Mouse (Mus musculus): Measurements from ENCODE around the gene Ift43. TPM values are rescaled to one million over a fixed set of nuclear protein-coding genes. Genes with fewer than 3 reads are reported as not detected.

Gene Ift43
- total and polyA plus RNA-seq, 3 experiments: 0.42 to 1.9 TPM; not detected in 1

- H3K4me1 ChIP-seq (ENCODE audit: control insufficient read depth in 1 of 2, insufficient read depth in 2 of 2, low read length in 2 of 2): peaks cover 0 to under 1% of the 10 kb centered on the region in 2 experiments; a peak in 2 of 4 replicates
- no peaks in the 10 kb centered on the region for H3K36me3 ChIP-seq (ENCODE audit: control insufficient read depth in 1 of 2, insufficient read depth in 2 of 2, low read length in 2 of 2)
- H3K79me2 ChIP-seq (ENCODE audit: control insufficient read depth, insufficient read depth, low read length, poor library complexity): no peaks in the 10 kb centered on the region
- no peak overlapping the region for H3K4me3 ChIP-seq (ENCODE audit: control insufficient read depth in 1 of 2, insufficient read depth in 1 of 2, low read depth in 2 of 2, low read length in 2 of 2)
- TF ChIP-seq SIN3A (IDR thresholded peaks at IDR 0.05; ENCODE audit: low read length) (no peak), HCFC1 (IDR thresholded peaks at IDR 0.05; ENCODE audit: low read depth, low read length) (no peak), TAL1 (IDR thresholded peaks at IDR 0.05; ENCODE audit: low read length) (no peak), RCOR1 (IDR thresholded peaks at IDR 0.05; ENCODE audit: low read depth, low read length) (no peak), SMC3 (IDR thresholded peaks at IDR 0.05; ENCODE audit: low read depth, low read length) (no peak), GATA1 (IDR thresholded peaks at IDR 0.05; ENCODE audit: low read depth, low read length) (no peak), CHD2 (IDR thresholded peaks at IDR 0.05; ENCODE audit: low read length) (no peak), MAFK (IDR thresholded peaks at IDR 0.05; ENCODE audit: borderline replicate concordance, low read depth, low read length) (no peak), ZC3H11A (IDR thresholded peaks at IDR 0.05; ENCODE audit: low read depth, low read length) (no peak), USF2 (IDR thresholded peaks at IDR 0.05; ENCODE audit: borderline replicate concordance in 1 of 2, insufficient read depth in 1 of 2, low read depth in 1 of 2, low read length in 2 of 2) (no peak), TBP (IDR thresholded peaks at IDR 0.05; ENCODE audit: low read depth, low read length) (no peak), CTCF (IDR thresholded peaks at IDR 0.05 in 2 of 3, conservative IDR thresholded peaks at IDR 0.05 in 1 of 3; ENCODE audit: control insufficient read depth in 1 of 3, insufficient read depth in 1 of 3, low read depth in 2 of 3, low read length in 3 of 3, poor library complexity in 1 of 3, severe bottlenecking in 1 of 3) (no peak), MXI1 (IDR thresholded peaks at IDR 0.05; ENCODE audit: low read depth, low read length) (no peak), NELFE (IDR thresholded peaks at IDR 0.05; ENCODE audit: low read depth, low read length) (no peak), E2F4 (IDR thresholded peaks at IDR 0.05; ENCODE audit: borderline replicate concordance, low read depth, low read length) (no peak), USF1 (IDR thresholded peaks at IDR 0.05; ENCODE audit: low read depth, low read length) (no peak)
- H3K9ac ChIP-seq (ENCODE audit: control insufficient read depth, low read depth, low read length, poor library complexity, severe bottlenecking): no peak overlapping the region
- H3K27me3 ChIP-seq (ENCODE audit: control insufficient read depth in 1 of 2, insufficient read depth in 2 of 2, low read length in 2 of 2): no peaks in the 10 kb centered on the region
- no peak overlapping the region for H3K27ac ChIP-seq (ENCODE audit: control insufficient read depth, low read depth, low read length)
- no peak for DNase-seq (ENCODE audit: low read depth, low spot score)
- no peaks in the 10 kb centered on the region for H3K9me3 ChIP-seq (replicated peaks; ENCODE audit: insufficient read depth, low read length)
These were observed 45.8 kb upstream of the Ift43 start for GRCm38 (mm10) chr12:86036368-86037166.

- no peaks in the 10 kb centered on the region for H3K27me3 ChIP-seq (ENCODE audit: control insufficient read depth in 1 of 2, insufficient read depth in 2 of 2, low read length in 2 of 2)
- no peak for TF ChIP-seq CTCF (IDR thresholded peaks at IDR 0.05 in 2 of 3, conservative IDR thresholded peaks at IDR 0.05 in 1 of 3; ENCODE audit: control insufficient read depth in 1 of 3, insufficient read depth in 1 of 3, low read depth in 2 of 3, low read length in 3 of 3, poor library complexity in 1 of 3, severe bottlenecking in 1 of 3)
- no peak for TF ChIP-seq UBTF (IDR thresholded peaks at IDR 0.05; ENCODE audit: borderline replicate concordance, insufficient read depth, low read depth, low read length)
- TF ChIP-seq NRF1 (IDR thresholded peaks at IDR 0.05; ENCODE audit: insufficient read depth, low read depth, low read length, poor library complexity, severe bottlenecking): no peak
- TF ChIP-seq ETS1 (IDR thresholded peaks at IDR 0.05; ENCODE audit: low read depth, low read length): no peak
- TF ChIP-seq GABPA (IDR thresholded peaks at IDR 0.05; ENCODE audit: low read depth, low read length): no peak
- TF ChIP-seq TCF12 (IDR thresholded peaks at IDR 0.05; ENCODE audit: low read depth, low read length): no peak
- TF ChIP-seq MYC (IDR thresholded peaks at IDR 0.05; ENCODE audit: low read depth, low read length): no peak
- no peak for TF ChIP-seq ZNF384 (IDR thresholded peaks at IDR 0.05; ENCODE audit: low read depth, low read length)
- no peak for TF ChIP-seq POLR2A (IDR thresholded peaks at IDR 0.05; ENCODE audit: control insufficient read depth in 1 of 2, insufficient read depth in 1 of 2, low read depth in 1 of 2, low read length in 2 of 2, poor library complexity in 1 of 2)
- TF ChIP-seq TAL1 (IDR thresholded peaks at IDR 0.05; ENCODE audit: low read length): no peak
- no peak for TF ChIP-seq RCOR1 (IDR thresholded peaks at IDR 0.05; ENCODE audit: low read depth, low read length)
- no peak for TF ChIP-seq USF2 (IDR thresholded peaks at IDR 0.05; ENCODE audit: borderline replicate concordance in 1 of 2, insufficient read depth in 1 of 2, low read depth in 1 of 2, low read length in 2 of 2)
- no peak for TF ChIP-seq NELFE (IDR thresholded peaks at IDR 0.05; ENCODE audit: low read depth, low read length)
- no peak for TF ChIP-seq SIN3A (IDR thresholded peaks at IDR 0.05; ENCODE audit: low read length)
- TF ChIP-seq CHD2 (IDR thresholded peaks at IDR 0.05; ENCODE audit: low read length): no peak
- no peak for TF ChIP-seq CHD1 (IDR thresholded peaks at IDR 0.05; ENCODE audit: low read depth, low read length)
- no peak for TF ChIP-seq EP300 (IDR thresholded peaks at IDR 0.05; ENCODE audit: low read depth in 1 of 2, low read length in 2 of 2)
- no peak for TF ChIP-seq POLR2AphosphoS2 (IDR thresholded peaks at IDR 0.05; ENCODE audit: low read length)
- no peak for TF ChIP-seq SMC3 (IDR thresholded peaks at IDR 0.05; ENCODE audit: low read depth, low read length)
- TF ChIP-seq E2F4 (IDR thresholded peaks at IDR 0.05; ENCODE audit: borderline replicate concordance, low read depth, low read length): no peak
- no peaks in the 10 kb centered on the region for H3K36me3 ChIP-seq (ENCODE audit: control insufficient read depth in 1 of 2, insufficient read depth in 2 of 2, low read length in 2 of 2)
These were observed 45.0 kb upstream of the Ift43 start for GRCm38 (mm10) chr12:86037235-86037921.

More at GRCm38 (mm10) chr12:86037235-86037921, 45.0 kb upstream of the Ift43 start:
- Histone ChIP-seq H3K27ac (ENCODE audit: control insufficient read depth, low read depth, low read length) (no peak overlapping the region), H3K9ac (ENCODE audit: control insufficient read depth, low read depth, low read length, poor library complexity, severe bottlenecking) (no peak overlapping the region), H3K79me2 (ENCODE audit: control insufficient read depth, insufficient read depth, low read length, poor library complexity) (no peaks in the 10 kb centered on the region), H3K4me3 (ENCODE audit: control insufficient read depth in 1 of 2, insufficient read depth in 1 of 2, low read depth in 2 of 2, low read length in 2 of 2) (no peak overlapping the region), H3K4me1 (ENCODE audit: control insufficient read depth in 1 of 2, insufficient read depth in 2 of 2, low read length in 2 of 2) (no peaks in the 10 kb centered on the region), H3K9me3 (replicated peaks; ENCODE audit: insufficient read depth, low read length) (no peaks in the 10 kb centered on the region)
- no peak for DNase-seq (ENCODE audit: low read depth, low spot score)

All from MEL (cell line).